Mouse (Mus musculus) heart, embryonic 10.5 days (tissue): ENCODE data around the gene Gm5737. TPM values are rescaled to one million over a fixed set of nuclear protein-coding genes. Genes with fewer than 3 reads are reported as not detected.

Experiments
- DNase-seq: peaks from one replicate; pipeline ENCODE4 v3.0.0-alpha.2; 2017; ENCODE audit warnings: low spot score
- H3K27ac ChIP-seq: fragments of 300-500 bp; sonication (generic); 2 replicates; pipeline ENCODE4 v1.5.1; 2016; ENCODE audit warnings: mild to moderate bottlenecking
- H3K27me3 ChIP-seq: fragments of 300-500 bp; sonication (generic); 2 replicates; pipeline ENCODE4 v1.6.1; 2016; ENCODE audit warnings: mild to moderate bottlenecking; ENCODE audit not compliant: poor library complexity, insufficient read depth, severe bottlenecking
- H3K36me3 ChIP-seq: fragments of 300-500 bp; sonication (generic); 2 replicates; pipeline ENCODE4 v1.6.1; 2016; ENCODE audit warnings: mild to moderate bottlenecking, moderate library complexity
- H3K4me1 ChIP-seq: fragments of 300-500 bp; sonication (generic); 2 replicates; pipeline ENCODE4 v1.6.1; 2016; ENCODE audit warnings: mild to moderate bottlenecking
- H3K4me3 ChIP-seq: fragments of 300-500 bp; sonication (generic); 2 replicates; pipeline ENCODE4 v1.5.1; 2016; ENCODE audit warnings: mild to moderate bottlenecking, moderate library complexity
- H3K9me3 ChIP-seq: fragments of 300-500 bp; sonication (generic); 2 replicates; pipeline ENCODE4 v1.6.1; 2016; ENCODE audit warnings: mild to moderate bottlenecking, moderate library complexity
- WGBS: fragments of 180-500 bp; shearing (Covaris S2); methylation state at CpG from one replicate; pipeline ENCODE4 v1.1.7; 2016; 5-methylcytosine and 5-hydroxymethylcytosine counted together
- polyA plus RNA-seq: library from polyadenylated mRNA; unstranded; fragments of >200 nt; fragmentation: Nextera tagmentation; extraction: Ambion mirVana; gene quantifications from 2 replicates; pipeline ENCODE4 v1.2.1, GENCODE M21; 2016

Gene Gm5737
- polyA plus RNA-seq, 1 experiment from 2014 or later, result not detected

DNA sequence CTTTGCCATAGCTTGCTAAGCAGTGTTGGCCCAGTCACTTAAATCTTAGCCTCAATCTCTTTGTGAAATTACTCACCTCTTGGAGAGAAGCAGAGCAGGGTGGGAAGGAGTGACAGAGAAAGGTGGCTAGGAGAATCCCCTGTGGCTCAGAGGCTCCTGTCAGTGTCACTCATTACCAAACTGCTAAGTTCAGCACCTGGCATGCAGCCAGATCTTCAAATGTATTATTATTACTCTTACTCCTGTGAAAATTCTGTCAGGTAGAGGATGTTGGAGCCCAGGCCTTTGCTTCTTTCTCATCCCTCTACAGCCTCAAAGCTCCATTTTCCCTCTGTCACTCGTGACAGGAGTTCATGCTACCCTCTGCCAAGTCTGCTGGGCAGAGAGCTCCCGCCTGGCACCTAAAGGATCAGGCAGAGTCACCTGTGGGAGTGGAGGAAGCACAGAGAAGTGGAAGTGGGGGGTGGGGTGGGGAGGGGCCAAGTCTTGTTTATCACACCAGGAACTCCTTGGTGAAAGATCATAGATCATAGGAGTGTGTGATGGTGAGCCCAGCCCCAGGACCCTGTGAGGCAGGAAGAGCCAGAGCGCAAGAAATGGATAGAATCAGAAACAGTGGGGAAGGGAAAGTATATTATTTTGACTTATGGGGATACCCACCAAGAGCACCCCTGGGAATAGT is 36.8 kb downstream of the Gm5737 start:
- 82% methylated on average over 3 of the region's 3 CpGs for WGBS
- Histone ChIP-seq H3K27me3 (peaks cover 25% of the 10 kb centered on the region), H3K4me3 (no peak overlapping the region), H3K9me3 (no peaks in the 10 kb centered on the region), H3K27ac (no peak overlapping the region), H3K4me1 (peaks cover 30% of the 10 kb centered on the region), H3K36me3 (no peaks in the 10 kb centered on the region)
- no peak for DNase-seq

DNA sequence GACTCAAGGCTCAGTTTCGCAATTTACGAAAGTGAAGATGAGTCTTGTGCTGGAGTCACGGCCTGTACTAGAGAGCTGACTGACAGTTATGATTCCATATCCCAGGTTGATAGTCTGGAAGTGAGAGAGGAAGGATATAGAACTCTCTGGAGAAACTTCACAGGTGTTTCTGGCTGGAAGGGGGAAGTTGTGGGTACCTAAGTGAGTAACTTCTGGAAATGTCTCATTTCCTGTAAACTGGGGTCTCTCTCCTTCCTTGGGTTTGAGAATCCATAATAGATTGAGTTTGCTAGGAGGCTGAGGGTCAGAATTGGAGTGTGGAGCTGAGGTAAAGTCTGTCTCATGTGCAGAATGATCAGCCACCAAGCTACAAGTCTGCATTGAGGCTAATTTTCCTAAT is 38.0 kb downstream of the Gm5737 start:
- Histone ChIP-seq H3K4me1 (peaks cover 21% of the 10 kb centered on the region), H3K27ac (no peak overlapping the region), H3K36me3 (no peaks in the 10 kb centered on the region), H3K4me3 (no peak overlapping the region), H3K27me3 (peaks cover 14% of the 10 kb centered on the region), H3K9me3 (no peaks in the 10 kb centered on the region)
- 94% methylated on average over 3 of the region's 3 CpGs for WGBS
- DNase-seq, result no peak

DNA sequence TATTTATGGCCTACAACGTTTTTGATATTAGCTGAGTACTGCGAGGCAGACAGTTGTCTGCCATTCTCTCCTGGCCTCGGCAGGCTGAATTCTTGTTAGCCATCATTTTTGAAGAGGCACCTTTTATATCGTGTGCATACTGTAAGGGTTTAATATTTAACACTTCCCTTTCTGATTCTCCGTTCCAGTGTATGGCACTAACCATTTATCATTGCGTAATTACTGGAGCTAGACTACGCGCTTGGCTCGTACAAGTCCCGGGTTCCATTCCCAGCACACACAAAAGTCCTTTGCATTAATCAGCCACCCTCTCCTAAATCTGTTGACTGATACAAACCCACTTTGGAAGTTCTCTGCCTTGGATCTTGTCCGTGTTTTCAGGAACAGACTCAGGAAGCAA is 47.7 kb downstream of the Gm5737 start:
- Histone ChIP-seq H3K9me3 (no peaks in the 10 kb centered on the region), H3K27ac (peak overlapping the region; percentile 78; the same call in 1 of the 2 replicates), H3K36me3 (0 out of 2 replicates have a peak, but pooled peaks cover 3% of the 10 kb centered on the region), H3K4me1 (peaks cover 57% of the 10 kb centered on the region), H3K27me3 (no peaks in the 10 kb centered on the region), H3K4me3 (no peak overlapping the region)
- DNase-seq, result no peak
- WGBS, result 90% methylated on average over 11 of the region's 11 CpGs

DNA sequence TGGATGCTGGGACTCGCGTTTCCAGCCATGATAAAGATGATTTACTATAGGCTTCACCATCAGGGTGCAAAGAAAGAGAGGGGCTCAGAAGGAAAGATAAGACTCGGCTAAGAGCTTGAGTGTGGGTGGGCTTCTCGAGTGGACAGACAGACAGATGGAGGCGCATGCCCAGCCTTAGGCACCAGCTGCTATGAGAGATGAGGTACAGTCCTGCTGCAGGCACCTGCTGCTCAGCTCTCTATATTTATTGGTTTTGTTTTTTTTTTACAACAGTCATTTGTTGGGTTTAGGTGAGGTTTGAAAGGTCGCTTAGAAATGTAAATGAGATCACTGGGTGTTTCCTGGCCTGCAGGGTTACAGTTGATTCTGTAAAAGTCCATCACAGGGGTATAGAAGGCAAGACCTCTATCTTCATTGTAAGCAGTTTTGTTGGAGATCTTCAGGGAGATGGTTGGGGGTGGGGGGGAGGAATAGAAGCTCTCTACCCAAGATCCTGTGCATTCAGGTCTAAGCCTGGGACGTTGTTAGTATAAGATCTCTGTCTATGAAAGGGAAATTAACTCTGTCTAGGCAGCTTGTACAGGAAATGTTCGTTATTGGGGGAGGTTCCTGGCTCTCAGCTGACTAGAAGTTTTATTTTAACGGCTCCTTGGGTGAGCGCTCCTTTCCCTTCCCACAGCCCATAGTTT is 48.8 kb downstream of the Gm5737 start:
- Histone ChIP-seq H3K27ac (peak overlapping the region; percentile 78), H3K36me3 (0 out of 2 replicates have a peak, but pooled peaks cover 3% of the 10 kb centered on the region), H3K4me1 (peaks cover 63% of the 10 kb centered on the region), H3K27me3 (no peaks in the 10 kb centered on the region), H3K4me3 (no peak overlapping the region), H3K9me3 (no peaks in the 10 kb centered on the region)
- 44% methylated on average over 10 of the region's 10 CpGs for WGBS
- DNase-seq, result no peak

DNA sequence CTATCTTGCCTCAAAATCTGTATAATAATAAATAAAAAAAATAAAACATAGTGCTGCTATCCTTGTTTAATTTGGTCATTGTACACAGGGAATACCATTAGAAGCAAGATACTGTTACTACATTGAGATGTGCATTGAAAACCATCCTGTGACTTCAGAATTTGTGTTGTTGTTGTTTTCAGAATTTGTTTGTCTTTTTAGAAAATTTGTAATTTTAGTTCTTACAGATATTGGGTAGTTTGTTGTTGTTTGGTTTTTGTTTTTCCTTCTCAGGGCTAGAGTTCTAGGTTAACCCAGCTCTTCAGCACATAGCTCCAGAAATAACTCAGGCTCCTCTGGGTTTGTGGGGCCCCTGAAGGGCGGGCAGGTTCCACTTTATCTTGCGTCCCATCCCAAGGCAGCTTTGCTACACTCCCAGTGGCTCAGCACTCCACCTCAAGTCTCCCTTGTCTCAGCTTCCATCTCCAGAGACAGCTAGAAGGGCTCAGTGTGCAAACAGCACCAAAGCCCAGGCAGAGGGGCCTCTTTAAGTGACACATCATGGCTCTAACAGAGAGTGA is 49.4 kb downstream of the Gm5737 start:
- H3K36me3 ChIP-seq, result 0 out of 2 replicates have a peak, but pooled peaks cover 3% of the 10 kb centered on the region
- no peak overlapping the region for H3K4me3 ChIP-seq
- H3K27me3 ChIP-seq, result no peaks in the 10 kb centered on the region
- 20% methylated on average over 2 of the region's 2 CpGs for WGBS
- peaks cover 69% of the 10 kb centered on the region for H3K4me1 ChIP-seq
- peak; percentile 80 for DNase-seq
- peak overlapping the region; percentile 78 for H3K27ac ChIP-seq
- H3K9me3 ChIP-seq, result no peaks in the 10 kb centered on the region

DNA sequence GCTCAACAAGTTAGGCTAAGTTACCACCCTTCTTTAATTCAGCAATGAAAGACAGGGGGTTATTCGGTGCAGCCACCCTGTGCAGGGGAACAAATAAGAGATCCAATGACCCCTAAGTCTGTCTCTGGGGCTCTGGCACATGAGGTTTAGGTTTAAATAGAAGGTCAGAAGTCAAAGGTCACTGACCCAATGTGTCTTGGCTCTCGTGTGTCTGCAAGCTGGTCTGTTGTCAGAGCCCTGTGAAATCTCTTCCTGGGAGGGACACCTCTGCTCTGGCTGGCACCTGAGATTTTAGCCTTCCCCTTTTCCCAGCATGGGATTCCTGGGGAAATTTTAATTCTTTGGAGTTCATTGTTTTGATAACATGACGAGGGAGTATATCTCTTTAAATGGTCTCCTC is 50.0 kb downstream of the Gm5737 start:
- no peaks in the 10 kb centered on the region for H3K27me3 ChIP-seq
- DNase-seq, result no peak
- 0 out of 2 replicates have a peak, but pooled peaks cover 3% of the 10 kb centered on the region for H3K36me3 ChIP-seq
- no peaks in the 10 kb centered on the region for H3K9me3 ChIP-seq
- 30% methylated on average over 3 of the region's 3 CpGs for WGBS
- H3K4me1 ChIP-seq, result peaks cover 72% of the 10 kb centered on the region
- H3K4me3 ChIP-seq, result no peak overlapping the region
- H3K27ac ChIP-seq, result peak overlapping the region; percentile 78

DNA sequence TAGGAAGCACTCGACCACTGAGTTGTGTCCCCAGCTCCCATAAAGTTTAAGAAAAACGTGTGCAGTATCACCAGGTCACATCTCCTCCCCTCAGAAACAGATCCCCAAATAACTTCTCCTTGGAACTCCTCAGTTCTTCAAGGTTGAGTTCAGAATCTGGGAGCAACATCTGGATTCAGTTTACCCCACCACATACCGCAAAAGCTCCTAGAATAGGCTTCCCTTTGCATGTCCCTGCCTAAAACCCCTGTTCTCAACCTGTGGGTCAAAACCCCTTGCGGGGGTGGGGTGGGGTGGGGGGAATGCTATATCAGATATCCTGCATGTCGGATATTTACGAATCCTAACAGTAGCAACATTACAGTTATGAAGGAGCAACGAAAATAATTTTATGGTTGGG is 50.5 kb downstream of the Gm5737 start:
- H3K4me1 ChIP-seq, result peaks cover 72% of the 10 kb centered on the region
- no peak overlapping the region for H3K4me3 ChIP-seq
- H3K27me3 ChIP-seq, result no peaks in the 10 kb centered on the region
- no peak for DNase-seq
- 0 out of 2 replicates have a peak, but pooled peaks cover 3% of the 10 kb centered on the region for H3K36me3 ChIP-seq
- no peaks in the 10 kb centered on the region for H3K9me3 ChIP-seq
- peak overlapping the region; percentile 78 for H3K27ac ChIP-seq
- 56% methylated on average over 7 of the region's 7 CpGs for WGBS

DNA sequence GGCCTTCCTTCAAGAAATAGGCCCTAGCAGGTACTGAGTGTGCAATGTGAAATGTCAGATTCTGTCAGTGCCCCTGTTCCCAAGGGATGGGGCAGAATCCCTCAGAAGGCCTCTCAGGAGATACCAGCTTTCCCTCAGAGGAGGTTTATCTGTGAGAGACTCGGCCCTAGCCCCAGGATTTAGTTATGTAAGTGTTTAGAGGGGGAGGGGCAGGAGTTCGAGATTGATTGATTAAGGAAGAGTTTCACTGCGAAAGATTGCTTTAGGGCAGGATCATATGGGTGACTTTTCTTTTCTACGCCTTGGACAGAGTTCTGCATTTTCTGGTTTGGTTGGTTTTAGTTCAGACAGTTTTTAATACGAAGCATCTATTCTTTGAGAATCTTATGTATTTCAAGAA is 51.3 kb downstream of the Gm5737 start:
- no peaks in the 10 kb centered on the region for H3K36me3 ChIP-seq
- WGBS, result 39% methylated on average over 5 of the region's 5 CpGs
- H3K27ac ChIP-seq, result peak overlapping the region; percentile 78
- H3K27me3 ChIP-seq, result no peaks in the 10 kb centered on the region
- no peaks in the 10 kb centered on the region for H3K9me3 ChIP-seq
- DNase-seq, result no peak
- H3K4me3 ChIP-seq, result no peak overlapping the region
- H3K4me1 ChIP-seq, result peaks cover 73% of the 10 kb centered on the region

DNA sequence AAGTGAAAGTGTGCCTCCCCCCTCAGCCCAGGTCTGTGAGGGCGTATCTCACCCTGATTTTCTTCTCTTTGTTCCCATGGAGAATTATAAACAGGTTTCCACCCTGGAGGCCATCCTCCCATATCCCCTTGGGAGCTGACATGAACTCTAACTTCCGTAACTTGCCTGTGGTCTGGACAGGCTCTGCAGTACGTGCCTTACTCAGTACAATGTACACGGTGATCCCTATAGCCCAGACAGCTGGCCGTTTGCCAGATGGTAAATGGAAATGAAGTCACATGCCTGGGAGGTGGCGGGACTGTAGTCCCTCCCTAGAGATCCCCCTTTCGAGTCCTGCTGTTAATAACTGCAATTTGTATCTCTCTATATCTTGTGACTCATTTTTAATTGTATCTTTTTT is 52.9 kb downstream of the Gm5737 start:
- WGBS, result 21% methylated on average over 7 of the region's 7 CpGs

DNA sequence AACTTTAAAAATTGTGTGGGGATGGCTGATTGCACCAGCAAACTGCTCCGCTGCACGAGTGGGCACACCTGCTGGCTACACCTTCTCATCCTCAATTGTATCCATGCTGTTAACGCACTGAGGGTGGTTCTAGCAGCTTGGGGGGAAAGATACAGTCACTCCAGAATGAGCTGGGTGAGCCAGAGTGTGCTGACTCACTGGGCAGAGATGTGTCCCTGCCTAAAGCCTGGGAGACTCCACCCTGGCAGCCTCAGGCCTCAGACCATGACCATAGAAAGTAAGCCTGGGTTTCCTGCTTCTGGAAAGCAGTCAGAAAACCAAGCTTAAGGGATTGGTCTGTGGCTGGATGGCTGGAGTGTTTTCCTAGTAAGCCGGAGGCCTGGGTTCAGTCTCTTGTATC is 53.7 kb downstream of the Gm5737 start:
- no peaks in the 10 kb centered on the region for H3K9me3 ChIP-seq
- peak overlapping the region; percentile 83 for H3K27ac ChIP-seq
- H3K4me1 ChIP-seq, result peaks cover 74% of the 10 kb centered on the region
- H3K36me3 ChIP-seq, result no peaks in the 10 kb centered on the region
- peak; percentile 87 for DNase-seq
- H3K4me3 ChIP-seq, result no peak overlapping the region
- 47% methylated on average over 4 of the region's 4 CpGs for WGBS
- H3K27me3 ChIP-seq, result no peaks in the 10 kb centered on the region

More for the DNA sequence above, 52.9 kb downstream of the Gm5737 start:
- no peaks in the 10 kb centered on the region for H3K27me3 ChIP-seq
- DNase-seq, result peak; percentile 95
- H3K4me3 ChIP-seq, result no peak overlapping the region
- H3K36me3 ChIP-seq, result no peaks in the 10 kb centered on the region
- peaks cover 80% of the 10 kb centered on the region for H3K4me1 ChIP-seq
- peak overlapping the region; percentile 83 for H3K27ac ChIP-seq
- no peaks in the 10 kb centered on the region for H3K9me3 ChIP-seq

DNA sequence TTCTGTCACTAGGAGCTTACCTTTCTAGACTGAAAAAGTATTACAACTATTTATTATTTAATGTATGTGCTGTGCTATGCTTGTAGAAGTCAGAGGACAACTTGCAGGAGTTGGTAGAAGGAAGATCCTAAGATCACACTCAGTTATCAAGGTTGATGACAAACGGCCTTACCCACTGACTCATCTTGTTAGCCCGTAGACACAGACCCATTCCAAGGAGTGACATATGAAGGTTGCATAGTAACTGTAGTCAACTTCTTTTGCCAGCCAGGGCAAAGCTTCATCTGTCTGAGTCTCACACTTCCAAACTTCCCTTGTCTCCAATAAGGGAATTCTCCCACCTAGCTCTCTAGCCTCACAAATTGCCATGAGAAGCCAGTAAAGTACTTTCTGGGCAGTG is 54.5 kb downstream of the Gm5737 start:
- Histone ChIP-seq H3K4me1 (peaks cover 69% of the 10 kb centered on the region), H3K27ac (peak overlapping the region; percentile 83), H3K4me3 (no peak overlapping the region), H3K36me3 (no peaks in the 10 kb centered on the region), H3K27me3 (no peaks in the 10 kb centered on the region), H3K9me3 (no peaks in the 10 kb centered on the region)
- 46% methylated on average over 2 of the region's 2 CpGs for WGBS
- no peak for DNase-seq

DNA sequence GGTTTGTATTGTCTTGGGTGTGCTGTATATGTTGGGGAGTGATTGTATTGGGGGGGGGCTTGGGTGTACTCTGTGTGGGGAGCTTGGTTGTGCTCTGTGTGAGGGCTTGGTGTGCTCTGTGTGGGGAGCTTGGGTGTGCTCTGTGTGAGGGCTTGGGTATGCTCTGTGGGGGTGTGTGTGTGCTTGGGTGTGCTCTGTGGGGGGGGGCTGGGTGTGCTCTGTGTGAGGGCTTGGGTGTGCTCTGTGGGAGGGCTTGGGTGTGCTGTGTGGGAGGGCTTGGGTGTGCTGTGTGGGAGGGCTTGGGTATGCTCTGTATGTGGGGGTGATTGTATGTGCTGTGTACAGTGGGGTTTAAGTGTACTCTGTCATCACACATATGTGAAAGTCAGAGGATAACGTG is 55.6 kb downstream of the Gm5737 start:
- Histone ChIP-seq H3K36me3 (no peaks in the 10 kb centered on the region), H3K27ac (peak overlapping the region; percentile 60; the same call in 1 of the 2 replicates), H3K9me3 (no peaks in the 10 kb centered on the region), H3K4me3 (no peak overlapping the region), H3K4me1 (peaks cover 58% of the 10 kb centered on the region), H3K27me3 (no peaks in the 10 kb centered on the region)
- 79% methylated on average over 1 of the region's 1 CpGs for WGBS
- no peak for DNase-seq

DNA sequence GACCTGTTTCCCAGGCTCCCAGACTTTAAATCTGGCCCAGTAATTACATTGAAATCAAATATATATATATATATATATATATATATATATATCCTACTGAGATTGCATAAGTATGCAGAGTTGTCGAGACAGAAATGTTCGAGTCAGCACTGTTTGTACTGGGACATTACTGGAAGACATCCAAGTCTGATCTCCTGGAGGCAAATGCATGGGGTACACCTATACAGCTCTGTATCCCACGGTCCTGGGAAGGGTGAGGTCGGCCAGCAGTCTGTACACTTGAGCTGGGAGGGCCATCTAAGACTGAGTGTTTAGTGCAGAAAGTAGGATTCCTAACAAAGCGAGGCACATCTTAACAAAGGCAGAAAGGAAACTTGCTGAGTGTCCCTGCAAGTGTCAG is 57.7 kb downstream of the Gm5737 start:
- Histone ChIP-seq H3K27ac (no peak overlapping the region), H3K4me1 (peaks cover 38% of the 10 kb centered on the region), H3K4me3 (no peak overlapping the region), H3K9me3 (no peaks in the 10 kb centered on the region), H3K36me3 (no peaks in the 10 kb centered on the region), H3K27me3 (no peaks in the 10 kb centered on the region)
- 69% methylated on average over 5 of the region's 5 CpGs for WGBS
- no peak for DNase-seq
